Mouse (Mus musculus): ENCODE data around the gene Lrp10. TPM values are rescaled to one million over a fixed set of nuclear protein-coding genes. Genes with fewer than 3 reads are reported as not detected.

The Lrp10 gene
- polyA plus RNA-seq, 1 experiment from 2014 or later = 76.5 TPM

- ATAC-seq (replicated peaks; ENCODE audit: low FRiP score, low read depth) = no peak
Measured at GRCm38 (mm10) chr14:54441365-54441764, 22.6 kb upstream of the Lrp10 start.

GRCm38 (mm10) chr14:54442548-54442947, 21.4 kb upstream of the Lrp10 start:
- no peak overlapping the region for H3K4me3 ChIP-seq (replicated peaks; ENCODE audit: low read depth, low read length)
- no peak overlapping the region for H3K4me2 ChIP-seq (ENCODE audit: low read length)
- peak overlapping the region; percentile 26; the same call in 1 of the 2 replicates for H3K27ac ChIP-seq
- no peak for ATAC-seq (replicated peaks; ENCODE audit: low FRiP score, low read depth)
- peaks cover 28% of the 10 kb centered on the region for H3K36me3 ChIP-seq (ENCODE audit: insufficient read depth, low read length)
- H3K4me1 ChIP-seq (replicated peaks; ENCODE audit: insufficient read depth, low read length) = peaks cover 5% of the 10 kb centered on the region
- 65% methylated on average over 3 of the region's 3 CpGs for WGBS
- no peaks in the 10 kb centered on the region for H3K9me3 ChIP-seq (replicated peaks; ENCODE audit: low read length)
- no peak overlapping the region for H3K9ac ChIP-seq (ENCODE audit: low read depth, low read length)
- DNase-seq (ENCODE audit: low spot score) = no peak
- H3K27me3 ChIP-seq (ENCODE audit: insufficient read depth, low read length) = no peaks in the 10 kb centered on the region
- no peak for TF ChIP-seq CTCF (IDR thresholded peaks at IDR 0.05; ENCODE audit: low read depth)

More at GRCm38 (mm10) chr14:54441365-54441764, 22.6 kb upstream of the Lrp10 start:
- peaks cover 5% of the 10 kb centered on the region for H3K4me1 ChIP-seq (replicated peaks; ENCODE audit: insufficient read depth, low read length)
- H3K27ac ChIP-seq = no peak overlapping the region
- no peak overlapping the region for H3K4me3 ChIP-seq (replicated peaks; ENCODE audit: low read depth, low read length)
- H3K9me3 ChIP-seq (replicated peaks; ENCODE audit: low read length) = no peaks in the 10 kb centered on the region
- WGBS = 75% methylated on average over 4 of the region's 4 CpGs
- no peak for DNase-seq (ENCODE audit: low spot score)
- H3K36me3 ChIP-seq (ENCODE audit: insufficient read depth, low read length) = peaks cover 40% of the 10 kb centered on the region
- no peaks in the 10 kb centered on the region for H3K27me3 ChIP-seq (ENCODE audit: insufficient read depth, low read length)
- no peak overlapping the region for H3K4me2 ChIP-seq (ENCODE audit: low read length)
- H3K9ac ChIP-seq (ENCODE audit: low read depth, low read length) = no peak overlapping the region
- TF ChIP-seq CTCF (IDR thresholded peaks at IDR 0.05; ENCODE audit: low read depth) = no peak

- H3K9me3 ChIP-seq (replicated peaks; ENCODE audit: low read length) = no peaks in the 10 kb centered on the region
- H3K4me1 ChIP-seq (replicated peaks; ENCODE audit: insufficient read depth, low read length) = peaks cover 5% of the 10 kb centered on the region
- no peaks in the 10 kb centered on the region for H3K27me3 ChIP-seq (ENCODE audit: insufficient read depth, low read length)
- no peak for TF ChIP-seq CTCF (IDR thresholded peaks at IDR 0.05; ENCODE audit: low read depth)
- H3K27ac ChIP-seq = no peak overlapping the region
- peak; percentile 74 for DNase-seq (ENCODE audit: low spot score)
- H3K36me3 ChIP-seq (ENCODE audit: insufficient read depth, low read length) = peaks cover 25% of the 10 kb centered on the region
- H3K4me2 ChIP-seq (ENCODE audit: low read length) = no peak overlapping the region
- WGBS = 24% methylated on average over 3 of the region's 3 CpGs
- no peak overlapping the region for H3K4me3 ChIP-seq (replicated peaks; ENCODE audit: low read depth, low read length)
- no peak overlapping the region for H3K9ac ChIP-seq (ENCODE audit: low read depth, low read length)
- ATAC-seq (replicated peaks; ENCODE audit: low FRiP score, low read depth) = peak; percentile 53; the same call in 1 of the 2 replicates
Measured at GRCm38 (mm10) chr14:54443196-54443595, 20.7 kb upstream of the Lrp10 start.

- no peak overlapping the region for H3K27ac ChIP-seq
- ATAC-seq (replicated peaks; ENCODE audit: low FRiP score, low read depth) (no peak), DNase-seq (ENCODE audit: low spot score) (peak; percentile 63)
- no peaks in the 10 kb centered on the region for H3K27me3 ChIP-seq (ENCODE audit: insufficient read depth, low read length)
- H3K9me3 ChIP-seq (replicated peaks; ENCODE audit: low read length) = no peaks in the 10 kb centered on the region
- TF ChIP-seq CTCF (IDR thresholded peaks at IDR 0.05; ENCODE audit: low read depth) = no peak
- H3K4me1 ChIP-seq (replicated peaks; ENCODE audit: insufficient read depth, low read length) = peaks cover 5% of the 10 kb centered on the region
- H3K9ac ChIP-seq (ENCODE audit: low read depth, low read length) = no peak overlapping the region
- no peak overlapping the region for H3K4me3 ChIP-seq (replicated peaks; ENCODE audit: low read depth, low read length)
- H3K4me2 ChIP-seq (ENCODE audit: low read length) = no peak overlapping the region
- H3K36me3 ChIP-seq (ENCODE audit: insufficient read depth, low read length) = peaks cover 17% of the 10 kb centered on the region
- WGBS = 60% methylated on average over 15 of the region's 15 CpGs
Measured at GRCm38 (mm10) chr14:54443712-54444618, 20.0 kb upstream of the Lrp10 start.

GRCm38 (mm10) chr14:54445476-54445875, 18.5 kb upstream of the Lrp10 start:
- no peak for ATAC-seq (replicated peaks; ENCODE audit: low FRiP score, low read depth)
- no peak overlapping the region for H3K4me2 ChIP-seq (ENCODE audit: low read length)
- peaks cover 2% of the 10 kb centered on the region; the same call in 1 of the 2 replicates for H3K36me3 ChIP-seq (ENCODE audit: insufficient read depth, low read length)
- WGBS = 81% methylated on average over 3 of the region's 3 CpGs
- no peak overlapping the region for H3K27ac ChIP-seq
- no peak for DNase-seq (ENCODE audit: low spot score)
- H3K4me1 ChIP-seq (replicated peaks; ENCODE audit: insufficient read depth, low read length) = peaks cover 5% of the 10 kb centered on the region
- no peak overlapping the region for H3K4me3 ChIP-seq (replicated peaks; ENCODE audit: low read depth, low read length)
- no peaks in the 10 kb centered on the region for H3K27me3 ChIP-seq (ENCODE audit: insufficient read depth, low read length)
- H3K9me3 ChIP-seq (replicated peaks; ENCODE audit: low read length) = no peaks in the 10 kb centered on the region
- TF ChIP-seq CTCF (IDR thresholded peaks at IDR 0.05; ENCODE audit: low read depth) = no peak
- no peak overlapping the region for H3K9ac ChIP-seq (ENCODE audit: low read depth, low read length)

- Histone ChIP-seq H3K27ac (no peak overlapping the region), H3K4me2 (ENCODE audit: low read length) (no peak overlapping the region), H3K4me1 (replicated peaks; ENCODE audit: insufficient read depth, low read length) (no peaks in the 10 kb centered on the region), H3K9me3 (replicated peaks; ENCODE audit: low read length) (no peaks in the 10 kb centered on the region), H3K36me3 (ENCODE audit: insufficient read depth, low read length) (no peaks in the 10 kb centered on the region), H3K27me3 (ENCODE audit: insufficient read depth, low read length) (no peaks in the 10 kb centered on the region), H3K4me3 (replicated peaks; ENCODE audit: low read depth, low read length) (no peak overlapping the region), H3K9ac (ENCODE audit: low read depth, low read length) (no peak overlapping the region)
- TF ChIP-seq CTCF (IDR thresholded peaks at IDR 0.05; ENCODE audit: low read depth) = no peak
- 89% methylated on average over 9 of the region's 9 CpGs for WGBS
- DNase-seq (ENCODE audit: low spot score) (no peak), ATAC-seq (replicated peaks; ENCODE audit: low FRiP score, low read depth) (no peak)
Measured at GRCm38 (mm10) chr14:54453566-54453965, 10.4 kb upstream of the Lrp10 start.
